ENCODE assay signal across 10 mouse cellular contexts in the genomic region with DNA sequence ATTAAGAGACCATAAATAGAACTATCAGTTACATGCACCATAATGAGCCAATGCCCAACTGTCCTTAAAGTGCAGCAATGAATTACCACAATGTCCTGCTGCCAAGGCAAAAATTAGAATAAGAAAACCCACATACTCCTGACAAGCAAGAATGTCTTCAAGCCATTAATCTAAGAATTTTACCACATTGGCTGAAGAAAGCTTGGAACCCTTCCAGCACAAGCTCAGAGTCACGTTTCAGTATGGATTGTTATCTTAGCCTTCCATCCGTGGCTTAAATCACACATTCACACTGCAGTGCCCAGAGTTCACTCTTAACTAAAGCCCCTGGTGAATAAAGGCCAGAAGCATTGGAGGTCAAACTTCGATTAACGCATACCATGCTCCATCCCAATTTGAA.
DNase-seq lines count a peak whose midpoint lies in the region; ATAC-seq and TF ChIP-seq lines count a peak whose summit lies in the region.
"Had no signal": no experiment of that assay in that cellular context is flagged by ENCODE, and none has a peak within 500 bp of the region (broad histone marks: within the 10 kb centered on the region; RNA-seq: fewer than 3 reads in every experiment).

No protein-coding gene starts in this region.

- H3K9me3 ChIP-seq in kidney, embryonic 15.5 days (replicated peaks), result no peaks in the 10 kb centered on the region
- H3K9me3 ChIP-seq: heart, embryonic 13.5 days had no signal

- peak; percentile 90 for ATAC-seq in kidney, embryonic 15.5 days (replicated peaks; ENCODE audit: low FRiP score)
- peak; percentile 54 for ATAC-seq in Patski

- CTCF ChIA-PET in Patski (lab: Charles Lee), result no interaction called here

- H3K36me3 ChIP-seq in kidney, embryonic 15.5 days, result no peaks in the 10 kb centered on the region
- H3K36me3 ChIP-seq: heart, embryonic 13.5 days had no signal

- no peak for DNase-seq in kidney, adult 11 months
- DNase-seq in Patski (ENCODE audit: low read depth, low spot score), result no peak
- DNase-seq in embryo, embryonic 11.5 days (ENCODE audit: low read depth, low spot score), result peak; percentile 13
- peak; percentile 27 for DNase-seq in kidney, postnatal 10 days
- DNase-seq in spleen, adult 12 weeks (ENCODE audit: low spot score), result no peak
- no peak for DNase-seq in layer of hippocampus, adult 18-20 months (ENCODE audit: low spot score in 2 of 2)
- DNase-seq: cerebellum, adult 18-20 months had no signal

- no peaks in the 10 kb centered on the region for H3K27me3 ChIP-seq in kidney, embryonic 15.5 days
- no peaks in the 10 kb centered on the region for H3K27me3 ChIP-seq in Patski
- H3K27me3 ChIP-seq: heart, embryonic 13.5 days had no signal

- peak overlapping the region; percentile 6; the same call in 1 of the 2 replicates for H3K4me2 ChIP-seq in kidney, embryonic 15.5 days
- H3K4me2 ChIP-seq: heart, embryonic 13.5 days had no signal

- peaks cover 11% of the 10 kb centered on the region for H3K4me1 ChIP-seq in kidney, embryonic 15.5 days

- in situ Hi-C loops in Patski (cut with MboI; ENCODE audit: low pct_unique_long_range_greater_than_20kb), result no loop called here

- H3K4me3 ChIP-seq in kidney, embryonic 15.5 days (replicated peaks), result no peak overlapping the region
- H3K4me3 ChIP-seq: heart, embryonic 13.5 days had no signal

- POLR2A ChIA-PET in Patski (lab: Charles Lee), result no interaction called here

- no peak overlapping the region for H3K9ac ChIP-seq in kidney, embryonic 15.5 days
- H3K9ac ChIP-seq: heart, embryonic 13.5 days had no signal

- WGBS in kidney, embryonic 15.5 days, result 7% methylated on average over 4 of the region's 4 CpGs

- H3K27ac ChIP-seq in kidney, embryonic 15.5 days, result peak overlapping the region; percentile 56
- H3K27ac ChIP-seq: heart, embryonic 13.5 days; macrophage had no signal

- no peak for TF ChIP-seq CTCF in Patski (IDR thresholded peaks at IDR 0.05)

Comparison
In these comparisons a context has a peak if more than half of its experiments do, and no peak if none do; other contexts are left out.
1. DNase-seq: peak in embryo, embryonic 11.5 days (single experiment) and kidney, postnatal 10 days (single experiment); none in kidney, adult 11 months (single experiment), Patski (single experiment), spleen, adult 12 weeks (single experiment) and layer of hippocampus, adult 18-20 months (0 of 2).